8 mouse cellular contexts compared by ENCODE assay signal in genomic region chr6:124904161-124904981, GRCm38 (mm10). TPM values are rescaled to one million over a fixed set of nuclear protein-coding genes. Genes with fewer than 3 reads are reported as not detected.
DNase-seq lines count a peak whose midpoint lies in the region; ATAC-seq and TF ChIP-seq lines count a peak whose summit lies in the region.

No protein-coding gene starts in this region.

- H3K4me2 ChIP-seq in embryonic facial prominence, embryonic 11.5 days (ENCODE audit: low read depth, low read length), result peak overlapping the region; percentile 77
- peak overlapping the region; percentile 69 for H3K4me2 ChIP-seq in limb, embryonic 12.5 days
- H3K4me2 ChIP-seq in midbrain, embryonic 13.5 days (replicated peaks), result peak overlapping the region; percentile 63
- H3K4me2 ChIP-seq in stomach, postnatal 0 days (replicated peaks; ENCODE audit: low read depth), result peak overlapping the region; percentile 78

- H3K4me3 ChIP-seq in embryonic facial prominence, embryonic 11.5 days (ENCODE audit: low read depth, low read length), result peak overlapping the region; percentile 41
- H3K4me3 ChIP-seq in kidney, adult 2 months (ENCODE audit: insufficient read depth, low read depth, low read length), result peak overlapping the region; percentile 36
- peak overlapping the region; percentile 48 for H3K4me3 ChIP-seq in limb, embryonic 12.5 days (replicated peaks)
- peak overlapping the region; percentile 42 for H3K4me3 ChIP-seq in midbrain, embryonic 13.5 days (replicated peaks)
- H3K4me3 ChIP-seq in stomach, postnatal 0 days (ENCODE audit: low read depth, low read length), result peak overlapping the region; percentile 55

- no peak for TF ChIP-seq EP300 in stomach, postnatal 0 days (optimal IDR thresholded peaks at IDR 0.05)

- H3K9me3 ChIP-seq in embryonic facial prominence, embryonic 11.5 days (replicated peaks; ENCODE audit: control insufficient read depth, low read length), result no peaks in the 10 kb centered on the region
- H3K9me3 ChIP-seq in limb, embryonic 12.5 days, result no peaks in the 10 kb centered on the region
- no peaks in the 10 kb centered on the region for H3K9me3 ChIP-seq in midbrain, embryonic 13.5 days
- no peaks in the 10 kb centered on the region for H3K9me3 ChIP-seq in stomach, postnatal 0 days (ENCODE audit: control insufficient read depth, low read length)

- 8% methylated on average over 24 of the region's 24 CpGs for WGBS in embryonic facial prominence, embryonic 11.5 days
- 10% methylated on average over 24 of the region's 24 CpGs for WGBS in kidney, adult 2 months
- WGBS in limb, embryonic 12.5 days, result 7% methylated on average over 22 of the region's 24 CpGs
- 6% methylated on average over 24 of the region's 24 CpGs for WGBS in midbrain, embryonic 13.5 days
- 9% methylated on average over 24 of the region's 24 CpGs for WGBS in stomach, postnatal 0 days

- peak; percentile 70 for TF ChIP-seq CTCF in kidney, adult 2 months (conservative IDR thresholded peaks at IDR 0.05; ENCODE audit: insufficient read depth, insufficient read length, low read depth, low read length)
- TF ChIP-seq CTCF in stomach, postnatal 0 days (IDR thresholded peaks at IDR 0.05; ENCODE audit: low read depth), result peak; percentile 78

- H3K36me3 ChIP-seq in embryonic facial prominence, embryonic 11.5 days (replicated peaks; ENCODE audit: control insufficient read depth, insufficient read depth, low read depth, low read length), result no peaks in the 10 kb centered on the region
- no peaks in the 10 kb centered on the region for H3K36me3 ChIP-seq in kidney, adult 2 months (ENCODE audit: control insufficient read depth, insufficient read depth, low read length)
- H3K36me3 ChIP-seq in limb, embryonic 12.5 days, result no peaks in the 10 kb centered on the region
- H3K36me3 ChIP-seq in midbrain, embryonic 13.5 days, result no peaks in the 10 kb centered on the region
- no peaks in the 10 kb centered on the region for H3K36me3 ChIP-seq in stomach, postnatal 0 days (ENCODE audit: control insufficient read depth, insufficient read depth, low read length)

- H3K27me3 ChIP-seq in embryonic facial prominence, embryonic 11.5 days (ENCODE audit: control insufficient read depth, insufficient read depth, low read length), result no peaks in the 10 kb centered on the region
- no peaks in the 10 kb centered on the region for H3K27me3 ChIP-seq in kidney, adult 2 months (replicated peaks; ENCODE audit: control insufficient read depth, insufficient read depth, low read length)
- peaks cover 11% of the 10 kb centered on the region for H3K27me3 ChIP-seq in limb, embryonic 12.5 days
- peaks cover 11% of the 10 kb centered on the region; the same call in 1 of the 2 replicates for H3K27me3 ChIP-seq in midbrain, embryonic 13.5 days
- H3K27me3 ChIP-seq in stomach, postnatal 0 days (ENCODE audit: control insufficient read depth, insufficient read depth, low read length), result no peaks in the 10 kb centered on the region

- peak; percentile 50 for ATAC-seq in embryonic facial prominence, embryonic 11.5 days (replicated peaks; ENCODE audit: insufficient number of reproducible peaks, low FRiP score, low TSS enrichment, low read depth)
- peak; percentile 65 for ATAC-seq in limb, embryonic 12.5 days (ENCODE audit: insufficient number of reproducible peaks, insufficient read depth, low FRiP score, low TSS enrichment, low read depth)
- ATAC-seq in midbrain, embryonic 13.5 days, result peak; percentile 76
- ATAC-seq in stomach, postnatal 0 days (ENCODE audit: low FRiP score, low TSS enrichment), result peak; percentile 78

- DNase-seq in 416B (ENCODE audit: low read depth), result peak; percentile 88
- DNase-seq in adrenal gland, postnatal 14 days, result peak; percentile 76
- peak; percentile 85 for DNase-seq in embryonic facial prominence, embryonic 11.5 days (ENCODE audit: low spot score)
- DNase-seq in heart, adult 18-20 months, result peak; percentile 83 to 90
- DNase-seq in kidney, adult 2 months, result peak; percentile 94
- peak; percentile 72 for DNase-seq in stomach, postnatal 0 days (ENCODE audit: low spot score)

- H3K9ac ChIP-seq in embryonic facial prominence, embryonic 11.5 days (replicated peaks; ENCODE audit: low read length), result peak overlapping the region; percentile 82
- peak overlapping the region; percentile 80 for H3K9ac ChIP-seq in limb, embryonic 12.5 days (replicated peaks)
- H3K9ac ChIP-seq in midbrain, embryonic 13.5 days (replicated peaks), result peak overlapping the region; percentile 76
- H3K9ac ChIP-seq in stomach, postnatal 0 days (ENCODE audit: low read length), result peak overlapping the region; percentile 75

- TF ChIP-seq POLR2A in kidney, adult 2 months (IDR thresholded peaks at IDR 0.05; ENCODE audit: low read depth, low read length), result no peak

- H3K4me1 ChIP-seq in embryonic facial prominence, embryonic 11.5 days (ENCODE audit: control insufficient read depth, insufficient read depth, low read length), result peaks cover 3% of the 10 kb centered on the region; the same call in 1 of the 2 replicates
- peaks cover 7% of the 10 kb centered on the region; the same call in 1 of the 2 replicates for H3K4me1 ChIP-seq in kidney, adult 2 months (ENCODE audit: control insufficient read depth, insufficient read depth, low read length)
- peaks cover 12% of the 10 kb centered on the region for H3K4me1 ChIP-seq in limb, embryonic 12.5 days (replicated peaks)
- peaks cover 28% of the 10 kb centered on the region for H3K4me1 ChIP-seq in midbrain, embryonic 13.5 days (replicated peaks)
- H3K4me1 ChIP-seq in stomach, postnatal 0 days (replicated peaks; ENCODE audit: control insufficient read depth, insufficient read depth), result no peaks in the 10 kb centered on the region

- peak overlapping the region; percentile 92 for H3K27ac ChIP-seq in embryonic facial prominence, embryonic 11.5 days (replicated peaks; ENCODE audit: low read depth, low read length)
- H3K27ac ChIP-seq in kidney, adult 2 months (ENCODE audit: insufficient read depth, low read depth, low read length), result peak overlapping the region; percentile 95
- H3K27ac ChIP-seq in limb, embryonic 12.5 days, result peak overlapping the region; percentile 99
- H3K27ac ChIP-seq in midbrain, embryonic 13.5 days, result peak overlapping the region; percentile 99
- peak overlapping the region; percentile 97 for H3K27ac ChIP-seq in stomach, postnatal 0 days (replicated peaks)

RNA-seq across cellular contexts. Expression of gene Lag3, which starts 7.1 kb away (rescaled TPM):
- 1.5 and 2.5 TPM in 2 replicates for total RNA-seq in adrenal gland, postnatal 14 days (2021)
- polyA plus RNA-seq in embryonic facial prominence, embryonic 11.5 days (2014; fragmentation: Nextera tagmentation; extraction: Ambion mirVana), result 1.7 and 1.8 TPM in 2 replicates
- total RNA-seq in heart, adult 18-20 months (2021), result under 1 TPM; 0.23 to 0.35 TPM
- polyA plus RNA-seq in kidney, adult 2 months (2012; rRNA removed), result 0.80 and 1.5 TPM in 2 replicates
- 2.2 TPM in 2 replicates for polyA plus RNA-seq in limb, embryonic 12.5 days (2016; fragmentation: Nextera tagmentation; extraction: Ambion mirVana)
- 2.3 and 2.5 TPM in 2 replicates for polyA plus RNA-seq in midbrain, embryonic 13.5 days (2015; fragmentation: Nextera tagmentation; extraction: Ambion mirVana)
- polyA plus RNA-seq in stomach, postnatal 0 days (2015; fragmentation: Nextera tagmentation; extraction: Ambion mirVana), result 0.93 and 1.4 TPM in 2 replicates

RNA-seq across cellular contexts. Expression of gene Ptms, which starts 15.5 kb away (rescaled TPM):
- total RNA-seq in adrenal gland, postnatal 14 days (2021), result 917 and 925 TPM in 2 replicates
- 184 and 213 TPM in 2 replicates for polyA plus RNA-seq in embryonic facial prominence, embryonic 11.5 days (2014; fragmentation: Nextera tagmentation; extraction: Ambion mirVana)
- total RNA-seq in heart, adult 18-20 months (2021), result 100 to 1,000 TPM; 135 to 139 TPM
- polyA plus RNA-seq in kidney, adult 2 months (2012; rRNA removed), result 1,732 and 2,839 TPM in 2 replicates
- polyA plus RNA-seq in limb, embryonic 12.5 days (2016; fragmentation: Nextera tagmentation; extraction: Ambion mirVana), result 325 and 346 TPM in 2 replicates
- 662 and 802 TPM in 2 replicates for polyA plus RNA-seq in midbrain, embryonic 13.5 days (2015; fragmentation: Nextera tagmentation; extraction: Ambion mirVana)
- polyA plus RNA-seq in stomach, postnatal 0 days (2015; fragmentation: Nextera tagmentation; extraction: Ambion mirVana), result 260 and 276 TPM in 2 replicates

RNA-seq across cellular contexts. Expression of gene Cd4, which starts 16.4 kb away (rescaled TPM):
- total RNA-seq in adrenal gland, postnatal 14 days (2021), result 1.4 and 13.0 TPM in 2 replicates
- polyA plus RNA-seq in embryonic facial prominence, embryonic 11.5 days (2014; fragmentation: Nextera tagmentation; extraction: Ambion mirVana), result not detected in 2 replicates
- 1 to 10 TPM in 1 of 2 experiments, under 1 TPM in 1; 0.50 to 3.7 TPM for total RNA-seq in heart, adult 18-20 months (2021)
- polyA plus RNA-seq in kidney, adult 2 months (2012; rRNA removed), result 0.57 and 4.3 TPM in 2 replicates
- polyA plus RNA-seq in limb, embryonic 12.5 days (2016; fragmentation: Nextera tagmentation; extraction: Ambion mirVana), result 0.15 TPM in 1 of 2 replicates, not detected in the other
- 0.07 TPM in 1 of 2 replicates, not detected in the other for polyA plus RNA-seq in midbrain, embryonic 13.5 days (2015; fragmentation: Nextera tagmentation; extraction: Ambion mirVana)
- 0.45 and 0.65 TPM in 2 replicates for polyA plus RNA-seq in stomach, postnatal 0 days (2015; fragmentation: Nextera tagmentation; extraction: Ambion mirVana)

RNA-seq across cellular contexts. Expression of gene Mlf2, which starts 26.8 kb away (rescaled TPM):
- 274 and 276 TPM in 2 replicates for total RNA-seq in adrenal gland, postnatal 14 days (2021)
- polyA plus RNA-seq in embryonic facial prominence, embryonic 11.5 days (2014; fragmentation: Nextera tagmentation; extraction: Ambion mirVana), result 391 and 402 TPM in 2 replicates
- total RNA-seq in heart, adult 18-20 months (2021), result 100 to 1,000 TPM; 185 to 191 TPM
- polyA plus RNA-seq in kidney, adult 2 months (2012; rRNA removed), result 402 and 403 TPM in 2 replicates
- polyA plus RNA-seq in limb, embryonic 12.5 days (2016; fragmentation: Nextera tagmentation; extraction: Ambion mirVana), result 401 and 407 TPM in 2 replicates
- polyA plus RNA-seq in midbrain, embryonic 13.5 days (2015; fragmentation: Nextera tagmentation; extraction: Ambion mirVana), result 419 and 462 TPM in 2 replicates
- polyA plus RNA-seq in stomach, postnatal 0 days (2015; fragmentation: Nextera tagmentation; extraction: Ambion mirVana), result 312 and 330 TPM in 2 replicates

RNA-seq across cellular contexts. Expression of gene Gpr162, which starts 40.6 kb away (rescaled TPM):
- total RNA-seq in adrenal gland, postnatal 14 days (2021), result 1.6 and 2.3 TPM in 2 replicates
- polyA plus RNA-seq in embryonic facial prominence, embryonic 11.5 days (2014; fragmentation: Nextera tagmentation; extraction: Ambion mirVana), result 0.59 and 0.72 TPM in 2 replicates
- under 1 TPM; 0.36 to 0.84 TPM for total RNA-seq in heart, adult 18-20 months (2021)
- polyA plus RNA-seq in kidney, adult 2 months (2012; rRNA removed), result 4.0 and 5.6 TPM in 2 replicates
- 2.5 and 2.7 TPM in 2 replicates for polyA plus RNA-seq in limb, embryonic 12.5 days (2016; fragmentation: Nextera tagmentation; extraction: Ambion mirVana)
- polyA plus RNA-seq in midbrain, embryonic 13.5 days (2015; fragmentation: Nextera tagmentation; extraction: Ambion mirVana), result 19.2 and 22.9 TPM in 2 replicates
- polyA plus RNA-seq in stomach, postnatal 0 days (2015; fragmentation: Nextera tagmentation; extraction: Ambion mirVana), result 0.45 and 0.87 TPM in 2 replicates

Comparison
In these comparisons a context has a peak if more than half of its experiments do, and no peak if none do; other contexts are left out.
1. Peak in every context shown above with its lines: DNase-seq, ATAC-seq, H3K4me3 ChIP-seq and H3K27ac ChIP-seq.